Mouse (Mus musculus) right cerebral cortex, postnatal 14 days (tissue): ENCODE data around the gene Dab1.

Experiments
- DNase-seq: peaks from one replicate; pipeline ENCODE4 v3.0.0; 2022

The Dab1 gene

DNA sequence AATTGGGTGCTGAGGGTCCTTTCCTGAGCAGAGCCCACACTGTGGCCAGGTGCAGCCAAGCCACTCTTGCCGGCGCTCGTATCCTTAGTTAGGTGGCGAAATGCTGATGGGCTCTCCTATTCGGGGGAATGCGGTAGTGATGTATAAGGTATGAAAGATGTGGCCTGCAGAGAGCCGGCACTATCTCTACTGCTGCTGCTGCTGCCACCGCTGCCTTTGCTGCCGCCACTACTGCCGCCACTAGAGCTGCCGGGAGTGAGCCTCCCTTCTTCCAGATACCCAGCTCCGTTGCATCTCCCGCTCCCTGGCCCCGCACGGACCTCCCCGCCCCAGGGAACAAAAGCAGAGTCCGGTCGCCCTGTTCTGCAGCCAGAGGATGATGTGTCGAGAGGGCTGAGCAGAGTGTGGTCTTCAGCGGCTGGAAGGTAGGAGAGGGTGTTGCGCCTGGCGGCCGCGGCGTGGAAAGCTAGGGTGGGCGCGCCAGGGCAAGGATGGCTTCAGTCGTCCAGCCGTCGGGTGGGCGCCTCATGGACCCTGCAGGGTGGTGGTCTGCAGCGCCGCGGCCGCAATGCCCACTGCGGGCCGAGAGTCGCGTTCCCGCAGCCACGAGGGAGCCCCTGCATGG lies at the start of gene Dab1:
Dab1 (plus strand) TSS at position 39 of the 625 bp plus-strand sequence.
- DNase-seq, result peak; percentile 66

- no peak for DNase-seq
These were observed 47.3 kb upstream of the Dab1 start for GRCm38 (mm10) chr4:103571721-103572352.

GRCm38 (mm10) chr4:103575556-103575955 lies 43.6 kb upstream of the Dab1 start:
- no peak for DNase-seq

DNA sequence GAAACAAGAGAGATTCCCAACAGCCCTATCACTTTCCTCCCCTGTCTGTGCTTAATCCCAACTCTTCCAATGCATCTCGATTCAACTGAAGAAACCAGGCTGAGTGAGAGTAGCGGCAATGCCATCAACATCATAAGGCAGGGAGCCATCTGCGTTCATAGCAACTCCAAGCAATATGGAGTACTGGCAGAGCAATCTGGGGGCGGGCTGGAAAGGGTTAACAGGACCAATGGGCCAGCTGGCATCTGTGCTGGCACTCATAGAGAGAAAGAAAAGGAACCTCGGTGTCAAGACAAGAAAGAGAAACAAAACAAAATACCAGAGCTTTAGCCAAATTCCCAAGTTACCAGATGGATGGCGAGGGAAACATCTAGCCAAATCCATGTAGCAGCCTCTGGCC lies 42.9 kb upstream of the Dab1 start:
- DNase-seq, result no peak

DNA sequence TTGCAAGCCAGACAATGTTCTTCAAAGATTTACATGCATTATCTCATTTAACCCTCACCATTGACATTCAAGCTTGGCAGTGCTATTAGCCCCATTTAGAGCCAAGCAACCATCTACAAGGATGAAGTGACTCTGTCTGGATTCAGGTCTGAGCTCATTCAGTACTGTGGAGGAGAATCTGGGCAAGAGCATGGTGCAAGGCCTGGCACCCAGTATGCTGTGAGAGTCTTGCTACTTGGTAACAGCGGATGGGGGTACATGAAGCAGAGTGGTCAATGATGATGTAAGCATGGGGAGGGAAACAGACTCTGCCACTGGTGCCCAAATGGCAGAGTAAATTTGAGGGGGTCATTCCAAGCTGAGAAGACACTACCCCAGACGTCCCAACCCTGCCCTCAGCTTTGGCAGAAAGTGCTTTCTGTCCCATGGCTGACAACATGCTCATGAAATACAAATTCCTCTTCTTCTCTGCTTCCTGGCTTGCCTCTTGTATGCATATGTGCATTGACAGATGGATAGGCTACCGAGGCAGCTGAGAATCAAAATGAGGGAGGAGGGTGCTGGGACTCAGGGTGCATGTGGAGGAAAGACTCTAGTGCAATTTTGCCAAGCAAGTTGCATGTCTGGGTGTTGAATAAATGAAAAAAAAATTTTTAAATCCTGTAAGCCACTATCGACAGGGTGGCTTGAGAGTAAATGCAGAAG lies 41.9 kb upstream of the Dab1 start:
- DNase-seq, result no peak

- no peak for DNase-seq
These were observed 41.3 kb upstream of the Dab1 start for GRCm38 (mm10) chr4:103577821-103578220.

- DNase-seq, result no peak
These were observed 39.1 kb upstream of the Dab1 start for GRCm38 (mm10) chr4:103580021-103580420.

- no peak for DNase-seq
These were observed 4.1 kb upstream of the Dab1 start for GRCm38 (mm10) chr4:103615011-103615410.

GRCm38 (mm10) chr4:103619946-103620371 lies 800 bp downstream of the Dab1 start:
- DNase-seq, result no peak

DNA sequence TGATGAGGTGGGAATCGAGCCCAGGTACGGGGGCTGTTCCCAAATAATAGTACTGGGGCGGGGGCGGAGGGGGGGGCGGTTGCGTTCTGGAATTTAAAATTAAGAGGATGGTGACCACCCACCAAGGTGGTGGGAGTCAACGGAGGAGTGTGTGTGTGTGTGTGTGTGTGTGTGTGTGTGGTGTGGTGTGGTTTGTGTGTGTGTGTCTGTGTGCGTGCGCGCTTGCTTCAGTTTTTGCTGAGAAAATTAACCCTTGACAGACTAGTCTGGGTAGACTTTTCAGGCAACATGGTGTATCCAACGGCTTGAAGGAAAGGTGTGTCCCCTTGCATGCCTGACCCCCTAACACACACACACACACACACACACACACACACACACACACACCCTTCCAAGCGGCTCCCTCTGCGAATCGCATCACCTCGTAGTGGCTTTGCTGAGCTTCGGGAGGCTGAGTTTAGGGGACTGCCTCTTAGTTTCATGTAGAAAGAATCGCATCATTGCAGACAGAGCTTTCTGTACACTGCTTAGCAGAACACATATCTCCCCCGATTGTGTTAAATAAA lies 1.5 kb downstream of the Dab1 start:
- DNase-seq, result no peak

DNA sequence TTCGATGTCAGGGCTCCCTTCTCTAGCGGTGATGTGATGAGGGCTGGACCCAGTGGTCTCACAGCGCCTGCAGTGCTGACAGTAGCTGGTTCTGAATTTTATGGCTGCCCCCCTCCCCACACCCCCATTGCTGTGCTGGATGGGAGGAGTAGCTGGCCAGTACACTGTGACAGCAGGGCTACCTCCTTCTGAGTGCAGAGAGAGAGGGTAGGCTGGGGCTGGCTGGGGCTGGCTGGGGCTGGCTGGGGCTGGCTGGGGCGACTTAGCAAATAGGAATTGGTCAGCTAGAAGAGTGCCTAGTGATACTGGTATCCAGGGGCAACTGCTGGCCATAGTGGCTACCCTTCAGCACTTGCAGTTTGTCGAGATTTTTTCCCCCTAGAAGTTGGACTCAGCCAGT lies 2.4 kb downstream of the Dab1 start:
- peak; percentile 19 for DNase-seq

- DNase-seq, result no peak
These were observed 11.0 kb downstream of the Dab1 start for GRCm38 (mm10) chr4:103630177-103630576.

GRCm38 (mm10) chr4:103636168-103636776 lies 17.1 kb downstream of the Dab1 start:
- DNase-seq, result no peak

DNA sequence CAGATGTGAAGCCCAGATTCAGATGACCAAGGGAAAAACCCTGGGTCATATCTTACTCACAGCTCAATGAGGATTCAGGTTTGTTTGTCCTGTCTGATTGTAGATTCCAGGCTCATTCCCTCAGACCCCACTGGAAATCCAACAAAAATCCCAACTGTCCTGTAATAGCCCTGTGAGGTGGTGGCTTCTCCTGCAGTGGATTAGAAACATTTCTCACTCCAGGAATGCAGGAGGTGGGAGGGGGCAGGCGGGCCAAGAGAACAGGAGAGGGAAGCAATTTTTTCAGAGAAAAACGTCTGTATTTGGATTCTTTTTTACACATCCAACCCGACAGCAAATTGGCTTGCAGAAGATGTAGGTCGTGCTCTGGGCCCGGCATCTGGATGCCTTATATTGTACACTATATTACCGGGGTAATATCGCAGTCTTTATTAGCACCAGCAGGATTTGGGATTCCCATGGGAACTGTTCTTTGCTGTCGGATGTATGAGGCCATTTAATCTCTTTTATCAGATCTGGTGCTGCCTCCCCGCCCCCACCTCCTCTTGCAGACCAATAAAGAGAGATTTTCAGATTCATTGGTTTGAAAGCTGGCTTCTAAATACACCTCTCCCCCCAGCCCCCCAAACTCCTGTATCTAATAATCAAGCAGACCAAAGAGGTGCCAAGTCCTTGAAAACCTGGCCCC lies 29.2 kb downstream of the Dab1 start:
- DNase-seq, result no peak

DNA sequence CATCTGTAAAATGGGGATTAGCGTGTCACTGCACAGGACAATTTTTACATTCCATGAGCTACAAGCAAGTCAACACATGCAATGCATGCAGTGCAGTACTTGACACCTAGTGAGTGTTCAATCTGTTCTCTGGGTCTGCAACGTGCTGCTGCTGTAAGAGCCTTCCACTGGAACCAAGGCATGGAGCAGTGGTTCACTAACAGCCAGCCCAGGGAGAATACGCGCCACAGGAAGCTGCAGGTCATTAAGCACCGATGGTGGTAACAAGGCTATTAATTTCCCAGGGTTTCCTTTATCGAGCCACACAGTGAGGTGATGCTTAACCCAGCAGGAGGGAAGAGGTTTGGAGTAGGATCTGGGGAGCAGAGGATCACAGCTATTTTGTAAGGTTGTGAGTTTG lies 36.6 kb downstream of the Dab1 start:
- no peak for DNase-seq

GRCm38 (mm10) chr4:103661386-103661785 lies 42.2 kb downstream of the Dab1 start:
- DNase-seq, result no peak

- no peak for DNase-seq
These were observed 48.3 kb downstream of the Dab1 start for GRCm38 (mm10) chr4:103667438-103667837.

DNA sequence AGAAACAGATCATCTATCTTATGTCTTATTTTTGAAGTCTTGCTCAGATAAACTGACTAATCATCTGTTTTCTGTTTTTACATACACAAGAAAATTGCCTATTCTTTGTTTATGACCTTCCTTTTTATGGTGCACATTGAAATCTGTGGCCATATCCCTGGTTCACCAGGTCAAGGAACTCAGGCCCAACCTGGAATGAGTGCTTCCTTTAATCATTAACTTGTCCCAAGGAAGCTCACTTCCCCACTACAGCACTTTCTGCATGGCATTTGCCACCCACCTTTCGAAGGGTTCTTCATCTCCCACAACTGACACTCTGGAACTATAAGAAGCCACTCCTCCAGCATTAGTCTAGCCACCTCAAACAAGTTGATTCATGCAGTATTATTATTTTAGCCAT lies 58.0 kb downstream of the Dab1 start:
- no peak for DNase-seq

DNA sequence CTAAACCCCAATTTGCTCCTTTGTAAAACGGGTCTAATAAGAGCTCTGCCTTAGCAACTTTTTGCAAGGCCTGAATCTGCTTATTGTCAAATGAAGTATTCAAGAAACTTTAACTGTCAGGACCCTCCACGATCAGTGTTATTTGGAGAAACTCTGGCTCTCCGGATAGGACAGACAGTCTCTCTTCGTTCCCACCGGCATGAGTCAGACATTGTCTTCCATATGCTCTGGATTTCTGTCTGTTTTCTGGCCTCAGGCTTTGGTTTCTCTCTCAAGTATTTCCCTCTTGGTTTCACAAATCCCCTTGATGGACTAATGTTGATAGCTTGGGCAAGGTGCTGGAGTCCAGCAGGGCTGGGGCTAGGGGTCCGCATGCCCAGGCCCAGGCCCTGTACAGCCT lies 59.3 kb downstream of the Dab1 start:
- no peak for DNase-seq

DNA sequence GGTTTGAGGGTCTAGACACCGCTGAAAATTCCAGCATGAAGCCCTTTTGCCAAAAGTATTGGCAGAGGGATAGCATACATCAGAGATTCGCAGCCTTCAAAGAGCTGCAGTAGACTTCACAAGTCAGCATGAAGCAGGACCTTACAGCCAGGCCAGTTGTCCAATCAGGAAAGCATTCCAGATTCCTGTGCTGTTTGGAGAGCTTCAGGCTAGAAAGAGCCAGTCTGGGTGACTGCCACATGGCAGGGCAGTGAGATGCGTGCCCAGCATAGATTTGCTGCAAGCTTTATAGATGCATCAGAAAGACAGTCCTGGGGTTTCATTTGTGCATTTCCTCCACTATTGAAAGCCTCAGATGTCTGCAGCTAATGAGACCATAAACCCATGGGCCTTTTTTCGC lies 66.0 kb downstream of the Dab1 start:
- DNase-seq, result no peak

GRCm38 (mm10) chr4:103691717-103692116 lies 72.6 kb downstream of the Dab1 start:
- peak; percentile 29 for DNase-seq

- no peak for DNase-seq
These were observed 80.6 kb downstream of the Dab1 start for GRCm38 (mm10) chr4:103699755-103700154.

DNA sequence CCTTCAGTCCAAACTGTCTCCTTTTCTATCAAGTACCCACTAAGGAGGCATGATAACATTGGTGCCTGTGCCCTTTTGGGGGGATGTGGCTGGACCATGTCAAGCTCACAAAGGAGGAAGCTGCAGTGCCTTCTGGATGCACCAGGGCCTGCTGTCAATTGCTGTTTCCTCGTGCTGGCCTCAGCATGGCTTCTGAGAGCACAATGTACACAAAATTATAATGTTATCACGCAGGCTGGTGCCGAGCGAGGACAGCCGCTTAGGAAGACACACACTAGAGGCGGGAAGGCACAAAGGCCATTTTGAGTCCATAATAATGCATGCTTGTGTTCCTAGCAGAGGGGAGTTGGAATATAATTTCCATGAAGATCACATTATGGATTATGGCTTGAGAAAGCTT lies 81.2 kb downstream of the Dab1 start:
- no peak for DNase-seq
